Mouse (Mus musculus): ENCODE results near the gene Irf2. TPM values are rescaled to one million over a fixed set of nuclear protein-coding genes. Genes with fewer than 3 reads are reported as not detected.

The Irf2 gene
- polyA plus RNA-seq, 1 experiment from 2014 or later = 30.6 TPM

DNA sequence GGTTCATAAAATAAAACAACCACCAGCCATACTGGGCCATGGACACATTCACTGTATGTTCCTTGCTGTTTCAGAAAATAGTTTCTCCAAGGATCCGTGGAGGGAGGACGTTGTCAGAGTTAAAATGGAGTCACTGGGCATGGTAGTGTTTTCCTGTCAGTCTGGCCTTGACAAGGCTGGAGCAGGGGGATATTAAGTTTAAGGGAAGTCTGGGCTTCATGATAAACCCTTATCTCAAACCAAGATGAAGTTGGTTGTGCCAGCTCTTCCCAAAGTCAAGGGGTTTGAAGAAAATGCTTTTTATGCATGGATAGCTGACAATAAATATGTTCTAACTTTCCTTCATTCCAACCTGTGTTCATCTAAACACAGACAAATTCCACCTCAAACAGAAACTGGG is 72.4 kb downstream of the Irf2 start:
- no peak overlapping the region for H3K4me2 ChIP-seq (ENCODE audit: low read length)
- ATAC-seq (replicated peaks; ENCODE audit: low FRiP score, low read depth) (no peak), DNase-seq (ENCODE audit: low spot score) (no peak)
- no peak overlapping the region for H3K9ac ChIP-seq (ENCODE audit: low read depth, low read length)
- H3K9me3 ChIP-seq (replicated peaks; ENCODE audit: low read length) = no peaks in the 10 kb centered on the region
- H3K4me3 ChIP-seq (replicated peaks; ENCODE audit: low read depth, low read length) = no peak overlapping the region
- no peaks in the 10 kb centered on the region for H3K4me1 ChIP-seq (replicated peaks; ENCODE audit: insufficient read depth, low read length)
- WGBS = 87% methylated on average over 2 of the region's 2 CpGs
- TF ChIP-seq CTCF (IDR thresholded peaks at IDR 0.05; ENCODE audit: low read depth) = no peak
- H3K36me3 ChIP-seq (ENCODE audit: insufficient read depth, low read length) = peaks cover 27% of the 10 kb centered on the region
- H3K27me3 ChIP-seq (ENCODE audit: insufficient read depth, low read length) = no peaks in the 10 kb centered on the region
- no peak overlapping the region for H3K27ac ChIP-seq

DNA sequence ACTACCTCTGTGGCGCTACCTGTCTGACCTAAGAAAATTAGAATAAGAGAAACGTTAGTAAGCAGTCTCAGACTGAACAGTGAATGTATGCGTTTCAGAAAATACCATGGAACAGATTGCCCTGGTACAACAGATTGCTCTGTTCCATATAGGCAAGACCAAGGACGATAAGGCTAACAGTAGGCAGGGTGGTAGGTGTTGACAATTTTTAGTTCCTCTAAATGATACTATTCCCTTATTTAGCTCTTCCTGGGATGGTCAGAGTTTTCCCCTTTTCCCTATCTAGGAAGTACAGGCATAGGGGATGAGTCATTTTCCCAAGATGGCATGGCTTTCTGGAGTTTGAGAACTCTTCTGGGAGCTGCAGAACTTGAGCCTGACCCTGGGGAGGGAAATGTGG is 73.4 kb downstream of the Irf2 start:
- Histone ChIP-seq H3K9ac (ENCODE audit: low read depth, low read length) (no peak overlapping the region), H3K9me3 (replicated peaks; ENCODE audit: low read length) (no peaks in the 10 kb centered on the region), H3K36me3 (ENCODE audit: insufficient read depth, low read length) (peaks cover 17% of the 10 kb centered on the region; the same call in 1 of the 2 replicates), H3K27ac (no peak overlapping the region), H3K4me1 (replicated peaks; ENCODE audit: insufficient read depth, low read length) (no peaks in the 10 kb centered on the region), H3K4me3 (replicated peaks; ENCODE audit: low read depth, low read length) (no peak overlapping the region), H3K27me3 (ENCODE audit: insufficient read depth, low read length) (no peaks in the 10 kb centered on the region), H3K4me2 (ENCODE audit: low read length) (no peak overlapping the region)
- DNase-seq (ENCODE audit: low spot score) (no peak), ATAC-seq (replicated peaks; ENCODE audit: low FRiP score, low read depth) (no peak)
- TF ChIP-seq CTCF (IDR thresholded peaks at IDR 0.05; ENCODE audit: low read depth) = no peak
- 88% methylated on average over 4 of the region's 4 CpGs for whole genome bisulfite sequencing

DNA sequence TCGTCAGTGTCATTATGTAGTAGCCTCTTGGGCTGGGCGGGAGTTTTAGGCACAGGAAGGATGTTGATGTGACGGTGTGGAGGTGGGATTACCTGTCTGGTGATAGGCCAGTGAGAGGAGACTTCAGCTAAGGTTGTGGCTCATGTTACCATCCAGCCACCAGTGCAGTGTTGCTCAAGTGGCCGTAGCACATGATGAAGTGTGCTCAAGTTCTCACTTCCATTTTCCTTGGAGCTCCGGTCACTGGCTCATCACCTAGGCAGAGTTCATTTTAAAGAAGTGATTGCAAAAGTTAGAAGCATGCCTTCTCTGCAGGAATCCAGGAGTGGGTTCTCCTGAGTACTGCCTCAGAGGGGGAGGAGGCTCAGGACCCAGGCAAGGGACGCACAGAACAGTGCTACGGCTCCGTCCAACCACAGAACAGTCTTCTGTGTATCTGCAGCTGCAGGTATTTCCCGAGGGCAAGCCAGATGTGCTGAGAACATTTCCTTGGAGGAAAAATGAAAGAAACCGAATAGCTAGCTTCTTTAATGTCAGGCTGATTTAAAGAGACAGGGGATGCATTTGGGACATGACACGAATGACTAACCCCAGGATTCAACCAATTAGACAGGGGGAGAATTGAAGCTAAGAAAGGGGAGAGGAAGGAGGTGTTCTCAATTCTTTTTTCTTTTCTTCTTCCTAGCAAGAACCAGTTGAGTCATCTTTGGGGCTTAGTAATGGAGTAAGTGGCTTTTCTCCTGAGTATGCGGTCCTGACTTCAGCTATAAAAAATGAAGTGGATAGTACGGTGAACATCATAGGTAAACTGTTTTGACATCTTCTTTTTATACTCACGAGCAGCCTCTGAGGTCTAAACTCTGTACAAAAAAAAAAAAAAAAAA is 78.8 kb downstream of the Irf2 start:
- TF ChIP-seq CTCF (IDR thresholded peaks at IDR 0.05; ENCODE audit: low read depth) = no peak
- Histone ChIP-seq H3K9ac (ENCODE audit: low read depth, low read length) (no peak overlapping the region), H3K36me3 (ENCODE audit: insufficient read depth, low read length) (peaks cover 23% of the 10 kb centered on the region), H3K27ac (no peak overlapping the region), H3K9me3 (replicated peaks; ENCODE audit: low read length) (no peaks in the 10 kb centered on the region), H3K27me3 (ENCODE audit: insufficient read depth, low read length) (no peaks in the 10 kb centered on the region), H3K4me1 (replicated peaks; ENCODE audit: insufficient read depth, low read length) (no peaks in the 10 kb centered on the region), H3K4me3 (replicated peaks; ENCODE audit: low read depth, low read length) (no peak overlapping the region), H3K4me2 (ENCODE audit: low read length) (no peak overlapping the region)
- ATAC-seq (replicated peaks; ENCODE audit: low FRiP score, low read depth) (no peak), DNase-seq (ENCODE audit: low spot score) (no peak)
- 58% methylated on average over 14 of the region's 14 CpGs for WGBS

DNA sequence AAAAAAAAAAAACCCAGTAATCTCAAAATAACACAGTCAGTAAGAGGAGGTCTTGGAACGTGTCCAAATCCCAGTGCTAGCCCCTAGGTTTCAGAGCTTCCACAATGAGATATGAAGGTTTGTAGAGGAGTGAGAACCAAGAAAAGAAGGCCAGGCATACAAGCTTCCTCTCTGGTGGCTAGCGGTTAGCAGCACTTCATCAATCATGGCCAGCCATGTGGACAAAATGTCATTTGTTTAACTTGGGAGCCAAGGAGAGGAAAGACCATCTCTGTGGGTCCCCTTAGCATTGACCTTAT is 79.4 kb downstream of the Irf2 start:
- Histone ChIP-seq H3K9me3 (replicated peaks; ENCODE audit: low read length) (no peaks in the 10 kb centered on the region), H3K4me1 (replicated peaks; ENCODE audit: insufficient read depth, low read length) (no peaks in the 10 kb centered on the region), H3K27ac (no peak overlapping the region), H3K9ac (ENCODE audit: low read depth, low read length) (no peak overlapping the region), H3K4me2 (ENCODE audit: low read length) (no peak overlapping the region), H3K36me3 (ENCODE audit: insufficient read depth, low read length) (peaks cover 23% of the 10 kb centered on the region), H3K4me3 (replicated peaks; ENCODE audit: low read depth, low read length) (no peak overlapping the region), H3K27me3 (ENCODE audit: insufficient read depth, low read length) (no peaks in the 10 kb centered on the region)
- no peak for TF ChIP-seq CTCF (IDR thresholded peaks at IDR 0.05; ENCODE audit: low read depth)
- 61% methylated on average over 2 of the region's 2 CpGs for WGBS
- ATAC-seq (replicated peaks; ENCODE audit: low FRiP score, low read depth) (no peak), DNase-seq (ENCODE audit: low spot score) (no peak)

DNA sequence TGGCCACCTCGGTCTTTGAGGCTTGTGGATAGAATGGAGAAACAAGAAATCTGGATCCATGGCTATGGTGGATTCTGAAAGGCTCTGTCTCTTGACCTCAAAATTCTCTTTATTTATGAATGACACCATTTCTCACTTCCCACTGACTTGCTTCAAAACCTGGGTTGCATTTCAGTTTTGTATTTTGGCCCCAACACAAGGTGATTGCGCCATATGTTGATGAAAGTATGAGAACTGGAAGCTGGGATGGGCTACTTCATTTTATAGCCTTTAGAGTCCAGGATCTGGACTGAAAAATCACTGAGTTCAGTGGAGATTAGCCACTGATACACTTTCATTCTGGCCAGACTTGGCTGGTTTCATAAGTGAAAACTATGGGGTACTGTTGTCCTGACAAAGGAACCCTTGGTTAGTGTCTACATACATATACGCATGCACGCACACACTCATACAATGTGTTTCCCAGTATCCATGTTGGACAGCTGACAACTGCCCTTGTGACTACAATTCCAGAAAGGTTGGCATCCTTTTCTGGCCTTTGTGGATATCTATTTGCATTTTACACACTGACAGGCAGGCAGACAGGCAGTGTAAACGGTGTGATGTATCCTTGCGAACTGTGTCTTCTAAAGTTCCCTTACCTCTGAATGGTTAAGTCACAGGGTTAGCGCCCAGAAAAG is 89.3 kb downstream of the Irf2 start:
- no peak for DNase-seq (ENCODE audit: low spot score)
- ATAC-seq (replicated peaks; ENCODE audit: low FRiP score, low read depth) = no peak
- H3K9ac ChIP-seq (ENCODE audit: low read depth, low read length) = no peak overlapping the region
- H3K36me3 ChIP-seq (ENCODE audit: insufficient read depth, low read length) = no peaks in the 10 kb centered on the region
- H3K4me2 ChIP-seq (ENCODE audit: low read length) = no peak overlapping the region
- H3K27me3 ChIP-seq (ENCODE audit: insufficient read depth, low read length) = no peaks in the 10 kb centered on the region
- H3K9me3 ChIP-seq (replicated peaks; ENCODE audit: low read length) = no peaks in the 10 kb centered on the region
- TF ChIP-seq CTCF (IDR thresholded peaks at IDR 0.05; ENCODE audit: low read depth) = no peak
- H3K4me1 ChIP-seq (replicated peaks; ENCODE audit: insufficient read depth, low read length) = 0 out of 2 replicates have a peak, but pooled peaks cover 12% of the 10 kb centered on the region
- no peak overlapping the region for H3K4me3 ChIP-seq (replicated peaks; ENCODE audit: low read depth, low read length)
- 92% methylated on average over 7 of the region's 7 CpGs for WGBS
- H3K27ac ChIP-seq = no peak overlapping the region

DNA sequence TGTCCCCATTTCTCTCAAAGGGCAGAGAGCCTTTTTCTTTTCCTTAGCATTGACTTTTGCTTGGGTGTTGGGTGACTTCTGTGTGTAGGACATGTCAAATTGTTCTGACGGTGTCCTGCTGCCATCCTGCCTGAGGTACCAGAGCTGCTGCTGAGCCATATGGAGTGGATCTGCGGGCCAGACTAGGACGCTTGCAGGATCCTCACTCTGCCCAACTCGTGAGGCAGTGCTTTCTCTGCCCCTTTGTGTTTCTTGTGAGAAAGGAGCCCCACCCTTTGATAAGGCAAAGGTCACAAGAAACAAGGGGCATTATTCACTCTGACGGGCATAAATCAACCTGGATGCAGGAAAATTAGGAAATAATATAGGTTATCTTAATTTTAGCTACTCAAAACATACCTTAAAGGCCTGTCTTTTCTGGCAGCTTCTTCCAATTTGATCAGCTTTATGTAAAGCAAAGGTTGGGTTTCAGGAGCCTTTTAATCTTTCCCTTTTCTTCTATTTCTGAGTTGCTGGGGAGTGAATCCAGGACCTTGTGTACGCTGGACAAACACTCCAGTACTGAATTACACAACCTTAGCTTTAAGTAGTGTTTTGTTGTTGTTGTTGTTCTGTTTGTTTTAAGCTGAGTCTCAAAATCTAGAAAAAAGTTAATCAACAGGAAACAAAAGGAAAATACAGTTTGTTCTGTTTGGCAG is 90.0 kb downstream of the Irf2 start:
- no peak for ATAC-seq (replicated peaks; ENCODE audit: low FRiP score, low read depth)
- H3K27ac ChIP-seq = peak overlapping the region; percentile 36; the same call in 1 of the 2 replicates
- 63% methylated on average over 6 of the region's 6 CpGs for WGBS

More for the DNA sequence above, 90.0 kb downstream of the Irf2 start:
- TF ChIP-seq CTCF (IDR thresholded peaks at IDR 0.05; ENCODE audit: low read depth) = no peak
- no peak overlapping the region for H3K9ac ChIP-seq (ENCODE audit: low read depth, low read length)
- no peak for DNase-seq (ENCODE audit: low spot score)
- H3K27me3 ChIP-seq (ENCODE audit: insufficient read depth, low read length) = no peaks in the 10 kb centered on the region
- H3K9me3 ChIP-seq (replicated peaks; ENCODE audit: low read length) = no peaks in the 10 kb centered on the region
- no peak overlapping the region for H3K4me2 ChIP-seq (ENCODE audit: low read length)
- no peak overlapping the region for H3K4me3 ChIP-seq (replicated peaks; ENCODE audit: low read depth, low read length)
- H3K36me3 ChIP-seq (ENCODE audit: insufficient read depth, low read length) = no peaks in the 10 kb centered on the region
- H3K4me1 ChIP-seq (replicated peaks; ENCODE audit: insufficient read depth, low read length) = 0 out of 2 replicates have a peak, but pooled peaks cover 12% of the 10 kb centered on the region
